Comparison of ENCODE assay signal across 23 mouse cellular contexts in the genomic region with DNA sequence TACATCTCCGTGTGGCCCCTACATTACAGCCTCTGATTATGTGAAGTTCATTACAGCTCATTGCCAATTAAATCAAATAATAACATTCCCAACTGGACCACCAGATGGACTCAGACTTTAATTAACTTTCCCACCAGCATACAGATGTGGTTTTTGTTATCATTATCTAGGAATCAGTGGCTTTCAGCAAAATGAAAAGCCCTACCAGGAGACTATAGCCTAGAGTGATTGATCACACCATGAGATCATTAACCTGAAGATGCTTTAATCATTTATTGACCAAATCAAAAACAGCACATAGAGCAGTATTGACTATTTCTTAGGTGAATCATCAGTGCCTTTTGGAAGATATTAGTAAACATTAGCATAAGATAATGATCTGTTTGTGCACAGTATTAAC.
DNase-seq lines count a peak whose midpoint lies in the region; ATAC-seq and TF ChIP-seq lines count a peak whose summit lies in the region.
"Had no signal": no experiment of that assay in that cellular context is flagged by ENCODE, and none has a peak within 500 bp of the region (broad histone marks: within the 10 kb centered on the region; RNA-seq: fewer than 3 reads in every experiment).

No protein-coding gene starts in this region.

- H3K4me3 ChIP-seq in forebrain, embryonic 11.5 days (ENCODE audit: low read depth, low read length): no peak overlapping the region
- no peak overlapping the region for H3K4me3 ChIP-seq in forebrain, postnatal 0 days (ENCODE audit: low read depth, low read length)
- no peak overlapping the region for H3K4me3 ChIP-seq in liver, adult 2 months (ENCODE audit: insufficient read depth, low read depth, low read length)
- no peak overlapping the region for H3K4me3 ChIP-seq in liver, embryonic 12.5 days
- H3K4me3 ChIP-seq in hindbrain, postnatal 0 days (ENCODE audit: low read length): no peak overlapping the region
- H3K4me3 ChIP-seq in limb, embryonic 10.5 days: no peak overlapping the region
- H3K4me3 ChIP-seq: embryonic facial prominence, embryonic 13.5 days; forebrain, embryonic 15.5 days; heart, embryonic 10.5 days had no signal

- no peaks in the 10 kb centered on the region for H3K79me2 ChIP-seq in liver, adult 2 months (ENCODE audit: control insufficient read depth, insufficient read depth, low read length)

- 41% methylated on average over 1 of the region's 1 CpGs for WGBS in forebrain, embryonic 11.5 days
- 28% methylated on average over 1 of the region's 1 CpGs for WGBS in forebrain, postnatal 0 days
- 76% methylated on average over 1 of the region's 1 CpGs for WGBS in liver, adult 2 months
- 40% methylated on average over 1 of the region's 1 CpGs for WGBS in liver, embryonic 12.5 days (ENCODE audit: insufficient replicate concordance)
- WGBS in hindbrain, postnatal 0 days: 48% methylated on average over 1 of the region's 1 CpGs
- 87% methylated on average over 1 of the region's 1 CpGs for WGBS in limb, embryonic 10.5 days

- TF ChIP-seq POLR2A in liver, adult 2 months (IDR thresholded peaks at IDR 0.05; ENCODE audit: extremely low read depth, insufficient read depth, low read length): no peak
- TF ChIP-seq POLR2A in brain, embryonic 14.5 days (IDR thresholded peaks at IDR 0.05; ENCODE audit: borderline replicate concordance, extremely low read depth, insufficient read depth, insufficient read length, poor library complexity, severe bottlenecking): no peak

- H3K9me3 ChIP-seq in forebrain, embryonic 11.5 days (ENCODE audit: control insufficient read depth, low read length): no peaks in the 10 kb centered on the region
- no peaks in the 10 kb centered on the region for H3K9me3 ChIP-seq in forebrain, postnatal 0 days (ENCODE audit: low read length)
- H3K9me3 ChIP-seq in liver, embryonic 12.5 days (replicated peaks): no peaks in the 10 kb centered on the region
- H3K9me3 ChIP-seq in hindbrain, postnatal 0 days (ENCODE audit: low read length): no peaks in the 10 kb centered on the region
- no peaks in the 10 kb centered on the region for H3K9me3 ChIP-seq in limb, embryonic 10.5 days (replicated peaks)
- H3K9me3 ChIP-seq: embryonic facial prominence, embryonic 13.5 days; forebrain, embryonic 15.5 days; G1E; heart, embryonic 10.5 days had no signal

- 0 out of 2 replicates have a peak, but pooled peaks have one; percentile 49 for ATAC-seq in forebrain, embryonic 11.5 days (replicated peaks; ENCODE audit: low FRiP score)
- ATAC-seq in forebrain, postnatal 0 days: no peak
- no peak for ATAC-seq in liver, embryonic 12.5 days
- no peak for ATAC-seq in hindbrain, postnatal 0 days
- ATAC-seq: CD4-positive, CD25-positive, alpha-beta regulatory T cell, adult 4 months; forebrain, embryonic 15.5 days; inflammation-experienced regulatory T-cells, adult 6 months had no signal

- TF ChIP-seq CTCF in forebrain, postnatal 0 days (IDR thresholded peaks at IDR 0.05; ENCODE audit: low read depth): no peak
- no peak for TF ChIP-seq CTCF in liver, adult 2 months (IDR thresholded peaks at IDR 0.05; ENCODE audit: low read depth, low read length)
- no peak for TF ChIP-seq CTCF in brain, embryonic 14.5 days (IDR thresholded peaks at IDR 0.05; ENCODE audit: borderline replicate concordance, extremely low read depth, insufficient read depth, insufficient read length)
- no peak for TF ChIP-seq CTCF in hindbrain, postnatal 0 days (IDR thresholded peaks at IDR 0.05; ENCODE audit: low read depth)

- H3K27me3 ChIP-seq in forebrain, embryonic 11.5 days (ENCODE audit: control insufficient read depth, insufficient read depth, low read length): no peaks in the 10 kb centered on the region
- no peaks in the 10 kb centered on the region for H3K27me3 ChIP-seq in forebrain, postnatal 0 days (ENCODE audit: insufficient read depth, low read length)
- H3K27me3 ChIP-seq in liver, adult 2 months (ENCODE audit: control insufficient read depth, insufficient read depth, low read length): no peaks in the 10 kb centered on the region
- no peaks in the 10 kb centered on the region for H3K27me3 ChIP-seq in liver, embryonic 12.5 days (replicated peaks)
- H3K27me3 ChIP-seq in hindbrain, postnatal 0 days (ENCODE audit: insufficient read depth, low read length): no peaks in the 10 kb centered on the region
- no peaks in the 10 kb centered on the region for H3K27me3 ChIP-seq in limb, embryonic 10.5 days (ENCODE audit: low read depth, poor library complexity, severe bottlenecking)
- H3K27me3 ChIP-seq: embryonic facial prominence, embryonic 13.5 days; forebrain, embryonic 15.5 days had no signal

- no peaks in the 10 kb centered on the region for H3K36me3 ChIP-seq in forebrain, embryonic 11.5 days (ENCODE audit: control insufficient read depth, insufficient read depth, low read length)
- H3K36me3 ChIP-seq in forebrain, postnatal 0 days (ENCODE audit: insufficient read depth): no peaks in the 10 kb centered on the region
- no peaks in the 10 kb centered on the region for H3K36me3 ChIP-seq in liver, adult 2 months (ENCODE audit: control insufficient read depth, insufficient read depth, low read length)
- no peaks in the 10 kb centered on the region for H3K36me3 ChIP-seq in liver, embryonic 12.5 days
- no peaks in the 10 kb centered on the region for H3K36me3 ChIP-seq in hindbrain, postnatal 0 days (ENCODE audit: insufficient read depth, low read length)
- no peaks in the 10 kb centered on the region for H3K36me3 ChIP-seq in limb, embryonic 10.5 days
- H3K36me3 ChIP-seq: embryonic facial prominence, embryonic 13.5 days; forebrain, embryonic 15.5 days; G1E; heart, embryonic 10.5 days had no signal

- no peak overlapping the region for H3K4me2 ChIP-seq in forebrain, embryonic 11.5 days (ENCODE audit: low read depth, low read length, severe bottlenecking)
- no peak overlapping the region for H3K4me2 ChIP-seq in forebrain, postnatal 0 days (ENCODE audit: low read depth)
- no peak overlapping the region for H3K4me2 ChIP-seq in liver, embryonic 12.5 days
- no peak overlapping the region for H3K4me2 ChIP-seq in hindbrain, postnatal 0 days (ENCODE audit: low read depth, low read length)
- H3K4me2 ChIP-seq: embryonic facial prominence, embryonic 13.5 days; forebrain, embryonic 15.5 days had no signal

- H3K9ac ChIP-seq in forebrain, embryonic 11.5 days (ENCODE audit: low read length): no peak overlapping the region
- no peak overlapping the region for H3K9ac ChIP-seq in forebrain, postnatal 0 days
- H3K9ac ChIP-seq in liver, adult 2 months (ENCODE audit: low read depth, low read length): no peak overlapping the region
- no peak overlapping the region for H3K9ac ChIP-seq in liver, embryonic 12.5 days
- H3K9ac ChIP-seq in hindbrain, postnatal 0 days (replicated peaks; ENCODE audit: low read length): no peak overlapping the region
- H3K9ac ChIP-seq: embryonic facial prominence, embryonic 13.5 days; forebrain, embryonic 15.5 days had no signal

- H3K4me1 ChIP-seq in forebrain, embryonic 11.5 days (replicated peaks; ENCODE audit: control insufficient read depth, insufficient read depth, low read length): no peaks in the 10 kb centered on the region
- H3K4me1 ChIP-seq in forebrain, postnatal 0 days (ENCODE audit: insufficient read depth): no peaks in the 10 kb centered on the region
- H3K4me1 ChIP-seq in liver, adult 2 months (ENCODE audit: control insufficient read depth, insufficient read depth, low read length): no peaks in the 10 kb centered on the region
- H3K4me1 ChIP-seq in liver, embryonic 12.5 days: no peaks in the 10 kb centered on the region
- no peaks in the 10 kb centered on the region for H3K4me1 ChIP-seq in hindbrain, postnatal 0 days (ENCODE audit: insufficient read depth, low read length)
- no peaks in the 10 kb centered on the region for H3K4me1 ChIP-seq in limb, embryonic 10.5 days
- H3K4me1 ChIP-seq: embryonic facial prominence, embryonic 13.5 days; forebrain, embryonic 15.5 days; heart, embryonic 10.5 days had no signal

- no peak for DNase-seq in forebrain, embryonic 11.5 days (ENCODE audit: low spot score)
- DNase-seq in forebrain, postnatal 0 days: no peak
- peak; percentile 3 for DNase-seq in liver, adult 2 months (ENCODE audit: extremely low read depth, low read depth, low spot score)
- DNase-seq in brain, embryonic 14.5 days (ENCODE audit: low read depth): peak; percentile 30
- peak; percentile 5 for DNase-seq in hindbrain, postnatal 0 days (ENCODE audit: low spot score)
- DNase-seq in limb, embryonic 10.5 days (ENCODE audit: low spot score): no peak
- no peak for DNase-seq in layer of hippocampus, adult 18-20 months (ENCODE audit: low spot score in 2 of 2)
- DNase-seq: adrenal gland, postnatal 10 days; B cell, adult 2 months; cerebellum, adult 11-12 months; cerebellum, adult 9-11 months; cerebellum, postnatal 36 days; gastrocnemius, postnatal 10 days; heart, adult 18-20 months; heart, postnatal 10 days; heart, postnatal 4 days had no signal

- H3K27ac ChIP-seq in forebrain, embryonic 11.5 days (ENCODE audit: low read depth, low read length): no peak overlapping the region
- no peak overlapping the region for H3K27ac ChIP-seq in forebrain, postnatal 0 days (ENCODE audit: low read depth, low read length)
- no peak overlapping the region for H3K27ac ChIP-seq in liver, adult 2 months (replicated peaks; ENCODE audit: insufficient read depth, low read depth, low read length)
- no peak overlapping the region for H3K27ac ChIP-seq in liver, embryonic 12.5 days
- no peak overlapping the region for H3K27ac ChIP-seq in hindbrain, postnatal 0 days
- no peak overlapping the region for H3K27ac ChIP-seq in limb, embryonic 10.5 days
- H3K27ac ChIP-seq: embryonic facial prominence, embryonic 13.5 days; forebrain, embryonic 15.5 days; heart, embryonic 10.5 days had no signal

Comparison
In these comparisons a context has a peak if more than half of its experiments do, and no peak if none do; other contexts are left out.
1. DNase-seq: peak in liver, adult 2 months (single experiment), brain, embryonic 14.5 days (single experiment) and hindbrain, postnatal 0 days (single experiment); none in forebrain, embryonic 11.5 days (single experiment), forebrain, postnatal 0 days (single experiment), limb, embryonic 10.5 days (single experiment) and layer of hippocampus, adult 18-20 months (0 of 2).